Mouse (Mus musculus) bone marrow macrophage, adult 2 months (primary cell): ENCODE data around the gene Mapk9.

Experiments used
- CTCF ChIP-seq: IDR thresholded peaks from 2 replicates; pipeline ENCODE4 v1.5.1; 2012; ENCODE audit warnings: low read depth, mild to moderate bottlenecking, low read length, moderate library complexity
- POLR2A ChIP-seq: IDR thresholded peaks from 2 replicates; pipeline ENCODE4 v1.6.1; 2012; ENCODE audit warnings: mild to moderate bottlenecking, low read depth, low read length, borderline replicate concordance

DNA sequence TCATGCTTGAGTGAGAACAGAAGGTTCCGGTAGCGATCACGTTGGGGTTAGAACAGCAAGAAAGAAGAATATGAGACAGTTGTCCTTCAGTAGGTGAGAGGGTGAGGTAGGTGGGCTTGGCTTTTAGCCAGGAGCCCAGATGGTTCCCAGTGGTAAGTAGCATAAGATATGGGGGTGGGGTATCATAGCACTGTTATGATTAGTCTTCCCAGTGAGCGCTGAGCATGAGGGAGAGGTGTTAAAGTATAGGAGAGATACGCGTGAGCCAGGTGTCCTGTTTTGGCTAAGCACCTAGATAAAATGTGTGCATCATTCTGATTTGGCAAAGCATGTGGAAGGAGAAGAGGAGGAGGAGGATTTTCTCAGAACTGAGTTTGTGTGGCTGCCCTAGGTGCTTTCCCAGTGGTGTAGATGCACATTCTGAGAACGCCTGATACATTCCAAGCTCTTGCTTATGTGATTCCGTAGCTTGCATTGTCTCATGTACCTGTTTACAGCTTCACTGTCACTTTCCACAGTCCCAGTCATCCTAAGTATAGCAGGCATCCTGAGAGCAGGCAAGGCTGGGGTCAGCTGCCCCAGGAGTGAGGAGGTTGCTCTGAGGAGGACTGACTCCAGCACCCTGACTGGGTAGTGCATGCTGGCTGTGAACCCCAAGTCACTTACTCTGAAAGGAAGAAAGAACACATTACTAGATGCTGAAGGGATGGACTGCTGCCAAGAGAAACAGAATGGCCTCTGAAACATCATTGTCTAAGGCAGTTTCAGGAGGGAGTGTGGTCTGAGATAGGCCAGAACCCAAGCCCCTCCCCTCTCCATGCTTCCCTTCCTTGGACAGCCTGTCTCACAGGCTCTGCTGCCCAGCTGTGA lies 30.6 kb downstream of the Mapk9 start:
- no peak for TF ChIP-seq CTCF
- TF ChIP-seq POLR2A, result no peak
